Comparison of ENCODE assay signal across 12 mouse cellular contexts in genomic region chr4:109576933-109577332, GRCm38 (mm10). TPM values are rescaled to one million over a fixed set of nuclear protein-coding genes. Genes with fewer than 3 reads are reported as not detected.
DNase-seq lines count a peak whose midpoint lies in the region; ATAC-seq and TF ChIP-seq lines count a peak whose summit lies in the region.
"Had no signal": no experiment of that assay in that cellular context is flagged by ENCODE, and none has a peak within 500 bp of the region (broad histone marks: within the 10 kb centered on the region; RNA-seq: fewer than 3 reads in every experiment).

No protein-coding gene starts in this region.

- no peak for TF ChIP-seq EP300 in heart, postnatal 0 days (IDR thresholded peaks at IDR 0.05; ENCODE audit: low read depth)
- TF ChIP-seq EP300 in stomach, postnatal 0 days (optimal IDR thresholded peaks at IDR 0.05): no peak

- no peaks in the 10 kb centered on the region for H3K36me3 ChIP-seq in heart, postnatal 0 days (replicated peaks; ENCODE audit: control insufficient read depth, insufficient read depth, low read length)
- no peaks in the 10 kb centered on the region for H3K36me3 ChIP-seq in heart, embryonic 10.5 days
- no peaks in the 10 kb centered on the region for H3K36me3 ChIP-seq in midbrain, embryonic 14.5 days (ENCODE audit: control insufficient read depth, insufficient read depth, low read length)
- H3K36me3 ChIP-seq in midbrain, embryonic 15.5 days (replicated peaks): no peaks in the 10 kb centered on the region
- H3K36me3 ChIP-seq in stomach, postnatal 0 days (ENCODE audit: control insufficient read depth, insufficient read depth, low read length): no peaks in the 10 kb centered on the region
- no peaks in the 10 kb centered on the region for H3K36me3 ChIP-seq in hindbrain, embryonic 14.5 days (replicated peaks; ENCODE audit: control insufficient read depth, insufficient read depth)
- H3K36me3 ChIP-seq: forebrain, embryonic 10.5 days; limb, embryonic 15.5 days; neural tube, embryonic 12.5 days had no signal

- no peak overlapping the region for H3K9ac ChIP-seq in heart, postnatal 0 days (replicated peaks; ENCODE audit: low read depth, low read length)
- H3K9ac ChIP-seq in midbrain, embryonic 14.5 days (replicated peaks; ENCODE audit: low read length): no peak overlapping the region
- no peak overlapping the region for H3K9ac ChIP-seq in midbrain, embryonic 15.5 days
- H3K9ac ChIP-seq in stomach, postnatal 0 days (ENCODE audit: low read length): no peak overlapping the region
- H3K9ac ChIP-seq in hindbrain, embryonic 14.5 days: no peak overlapping the region
- H3K9ac ChIP-seq: limb, embryonic 15.5 days; neural tube, embryonic 12.5 days had no signal

- no peaks in the 10 kb centered on the region for H3K9me3 ChIP-seq in heart, postnatal 0 days (replicated peaks; ENCODE audit: control insufficient read depth, low read length)
- no peaks in the 10 kb centered on the region for H3K9me3 ChIP-seq in heart, embryonic 10.5 days
- no peaks in the 10 kb centered on the region for H3K9me3 ChIP-seq in midbrain, embryonic 14.5 days (ENCODE audit: control insufficient read depth, low read length)
- no peaks in the 10 kb centered on the region for H3K9me3 ChIP-seq in midbrain, embryonic 15.5 days
- no peaks in the 10 kb centered on the region for H3K9me3 ChIP-seq in stomach, postnatal 0 days (ENCODE audit: control insufficient read depth, low read length)
- no peaks in the 10 kb centered on the region for H3K9me3 ChIP-seq in hindbrain, embryonic 14.5 days (ENCODE audit: control insufficient read depth, low read length)
- H3K9me3 ChIP-seq: forebrain, embryonic 10.5 days; limb, embryonic 15.5 days; neural tube, embryonic 12.5 days had no signal

- no peaks in the 10 kb centered on the region for H3K4me1 ChIP-seq in heart, postnatal 0 days (ENCODE audit: control insufficient read depth, insufficient read depth)
- H3K4me1 ChIP-seq in heart, embryonic 10.5 days: no peaks in the 10 kb centered on the region
- H3K4me1 ChIP-seq in midbrain, embryonic 14.5 days (ENCODE audit: control insufficient read depth, insufficient read depth, low read length): no peaks in the 10 kb centered on the region
- no peaks in the 10 kb centered on the region for H3K4me1 ChIP-seq in midbrain, embryonic 15.5 days
- no peaks in the 10 kb centered on the region for H3K4me1 ChIP-seq in stomach, postnatal 0 days (replicated peaks; ENCODE audit: control insufficient read depth, insufficient read depth)
- no peaks in the 10 kb centered on the region for H3K4me1 ChIP-seq in hindbrain, embryonic 14.5 days (replicated peaks; ENCODE audit: control insufficient read depth, insufficient read depth, low read length)
- H3K4me1 ChIP-seq: forebrain, embryonic 10.5 days; neural tube, embryonic 12.5 days had no signal

- H3K4me3 ChIP-seq in heart, postnatal 0 days (ENCODE audit: low read depth, low read length): no peak overlapping the region
- no peak overlapping the region for H3K4me3 ChIP-seq in heart, embryonic 10.5 days
- no peak overlapping the region for H3K4me3 ChIP-seq in midbrain, embryonic 14.5 days (replicated peaks; ENCODE audit: low read depth, low read length)
- H3K4me3 ChIP-seq in midbrain, embryonic 15.5 days: no peak overlapping the region
- H3K4me3 ChIP-seq in stomach, postnatal 0 days (ENCODE audit: low read depth, low read length): no peak overlapping the region
- no peak overlapping the region for H3K4me3 ChIP-seq in hindbrain, embryonic 14.5 days (replicated peaks; ENCODE audit: low read length)
- H3K4me3 ChIP-seq: forebrain, embryonic 10.5 days; limb, embryonic 15.5 days; neural tube, embryonic 12.5 days had no signal

- 56% methylated on average over 5 of the region's 5 CpGs for WGBS in heart, postnatal 0 days
- WGBS in heart, embryonic 10.5 days: 65% methylated on average over 5 of the region's 5 CpGs
- 79% methylated on average over 5 of the region's 5 CpGs for WGBS in midbrain, embryonic 14.5 days
- WGBS in midbrain, embryonic 15.5 days: 79% methylated on average over 5 of the region's 5 CpGs
- 73% methylated on average over 5 of the region's 5 CpGs for WGBS in stomach, postnatal 0 days
- 78% methylated on average over 5 of the region's 5 CpGs for WGBS in hindbrain, embryonic 14.5 days

- DNase-seq in heart, postnatal 0 days (ENCODE audit: low spot score): peak; percentile 37
- no peak for DNase-seq in heart, embryonic 10.5 days (ENCODE audit: low spot score)
- DNase-seq in midbrain, embryonic 14.5 days: peak; percentile 33
- DNase-seq in brain, embryonic 14.5 days (ENCODE audit: low read depth): peak; percentile 44
- DNase-seq in stomach, postnatal 0 days (ENCODE audit: low spot score): no peak
- no peak for DNase-seq in hindbrain, embryonic 14.5 days (ENCODE audit: low spot score)

- ATAC-seq in heart, postnatal 0 days (ENCODE audit: insufficient read depth, low read depth): no peak
- ATAC-seq in midbrain, embryonic 14.5 days (ENCODE audit: low FRiP score, low TSS enrichment): no peak
- no peak for ATAC-seq in midbrain, embryonic 15.5 days (replicated peaks)
- ATAC-seq in stomach, postnatal 0 days (ENCODE audit: low FRiP score, low TSS enrichment): no peak
- ATAC-seq in hindbrain, embryonic 14.5 days (ENCODE audit: low FRiP score): no peak
- ATAC-seq: hindbrain, embryonic 16.5 days had no signal

- no peak for TF ChIP-seq POLR2A in brain, embryonic 14.5 days (IDR thresholded peaks at IDR 0.05; ENCODE audit: borderline replicate concordance, extremely low read depth, insufficient read depth, insufficient read length, poor library complexity, severe bottlenecking)

- H3K27ac ChIP-seq in heart, postnatal 0 days (ENCODE audit: low read depth): no peak overlapping the region
- no peak overlapping the region for H3K27ac ChIP-seq in heart, embryonic 10.5 days
- H3K27ac ChIP-seq in midbrain, embryonic 14.5 days (replicated peaks; ENCODE audit: low read depth, low read length): no peak overlapping the region
- no peak overlapping the region for H3K27ac ChIP-seq in midbrain, embryonic 15.5 days
- no peak overlapping the region for H3K27ac ChIP-seq in stomach, postnatal 0 days (replicated peaks)
- no peak overlapping the region for H3K27ac ChIP-seq in hindbrain, embryonic 14.5 days
- H3K27ac ChIP-seq: forebrain, embryonic 10.5 days; limb, embryonic 15.5 days; neural tube, embryonic 12.5 days had no signal

- peak; percentile 54 for TF ChIP-seq CTCF in heart, postnatal 0 days (IDR thresholded peaks at IDR 0.05; ENCODE audit: low read depth)
- peak; percentile 10; the same call in 1 of the 2 replicates for TF ChIP-seq CTCF in brain, embryonic 14.5 days (IDR thresholded peaks at IDR 0.05; ENCODE audit: borderline replicate concordance, extremely low read depth, insufficient read depth, insufficient read length)
- peak; percentile 64 for TF ChIP-seq CTCF in stomach, postnatal 0 days (IDR thresholded peaks at IDR 0.05; ENCODE audit: low read depth)

- H3K27me3 ChIP-seq in heart, postnatal 0 days (ENCODE audit: control insufficient read depth, insufficient read depth, low read length): no peaks in the 10 kb centered on the region
- H3K27me3 ChIP-seq in heart, embryonic 10.5 days (ENCODE audit: insufficient read depth, poor library complexity, severe bottlenecking): no peaks in the 10 kb centered on the region; the same call in 1 of the 2 replicates
- H3K27me3 ChIP-seq in midbrain, embryonic 14.5 days (ENCODE audit: control insufficient read depth, insufficient read depth, low read length): no peaks in the 10 kb centered on the region
- H3K27me3 ChIP-seq in midbrain, embryonic 15.5 days (replicated peaks): no peaks in the 10 kb centered on the region
- no peaks in the 10 kb centered on the region for H3K27me3 ChIP-seq in stomach, postnatal 0 days (ENCODE audit: control insufficient read depth, insufficient read depth, low read length)
- H3K27me3 ChIP-seq in hindbrain, embryonic 14.5 days (ENCODE audit: control insufficient read depth, insufficient read depth, low read length): no peaks in the 10 kb centered on the region
- H3K27me3 ChIP-seq: limb, embryonic 15.5 days; neural tube, embryonic 12.5 days had no signal

- H3K4me2 ChIP-seq in heart, postnatal 0 days (ENCODE audit: low read depth, low read length): no peak overlapping the region
- H3K4me2 ChIP-seq in midbrain, embryonic 14.5 days (ENCODE audit: low read length): no peak overlapping the region
- H3K4me2 ChIP-seq in midbrain, embryonic 15.5 days: no peak overlapping the region
- H3K4me2 ChIP-seq in stomach, postnatal 0 days (replicated peaks; ENCODE audit: low read depth): no peak overlapping the region
- no peak overlapping the region for H3K4me2 ChIP-seq in hindbrain, embryonic 14.5 days (replicated peaks)
- H3K4me2 ChIP-seq: limb, embryonic 15.5 days; neural tube, embryonic 12.5 days had no signal

RNA-seq across cellular contexts. Expression of gene 4930522H14Rik, which starts 45.8 kb away (rescaled TPM):
- not detected in 2 replicates for total RNA-seq in heart, postnatal 0 days (2014; rRNA removed; ENCODE audit: low replicate concordance)
- polyA plus RNA-seq in heart, postnatal 0 days (2015; fragmentation: Nextera tagmentation; extraction: Ambion mirVana): not detected in 2 replicates
- polyA plus RNA-seq in heart, embryonic 10.5 days (2016; fragmentation: Nextera tagmentation; extraction: Ambion mirVana): not detected in 2 replicates
- polyA plus RNA-seq in midbrain, embryonic 14.5 days (2014; fragmentation: Nextera tagmentation; extraction: Ambion mirVana): not detected in 2 replicates
- not detected in 2 replicates for polyA plus RNA-seq in midbrain, embryonic 15.5 days (2015; fragmentation: Nextera tagmentation; extraction: Ambion mirVana)
- polyA plus RNA-seq in brain, embryonic 14.5 days (2012; rRNA removed): not detected in 2 replicates
- not detected in 2 replicates for polyA plus RNA-seq in stomach, postnatal 0 days (2015; fragmentation: Nextera tagmentation; extraction: Ambion mirVana)
- not detected in 2 replicates for polyA plus RNA-seq in hindbrain, embryonic 14.5 days (2014; fragmentation: Nextera tagmentation; extraction: Ambion mirVana)
- total RNA-seq: adrenal gland, postnatal 36 days had no signal
- polyA plus RNA-seq: forebrain, embryonic 10.5 days; hindbrain, embryonic 16.5 days; limb, embryonic 15.5 days; neural tube, embryonic 12.5 days had no signal

Comparison
In these comparisons a context has a peak if more than half of its experiments do, and no peak if none do; other contexts are left out.
1. DNase-seq: peak in heart, postnatal 0 days (single experiment), midbrain, embryonic 14.5 days (single experiment) and brain, embryonic 14.5 days (single experiment); none in heart, embryonic 10.5 days (single experiment), stomach, postnatal 0 days (single experiment) and hindbrain, embryonic 14.5 days (single experiment).
2. CTCF ChIP-seq: peak in every context shown above with its lines; median percentile 64 in stomach, postnatal 0 days; 54 in heart, postnatal 0 days; 10 in brain, embryonic 14.5 days.